ENCODE assay signal across 10 mouse cellular contexts in the genomic region with DNA sequence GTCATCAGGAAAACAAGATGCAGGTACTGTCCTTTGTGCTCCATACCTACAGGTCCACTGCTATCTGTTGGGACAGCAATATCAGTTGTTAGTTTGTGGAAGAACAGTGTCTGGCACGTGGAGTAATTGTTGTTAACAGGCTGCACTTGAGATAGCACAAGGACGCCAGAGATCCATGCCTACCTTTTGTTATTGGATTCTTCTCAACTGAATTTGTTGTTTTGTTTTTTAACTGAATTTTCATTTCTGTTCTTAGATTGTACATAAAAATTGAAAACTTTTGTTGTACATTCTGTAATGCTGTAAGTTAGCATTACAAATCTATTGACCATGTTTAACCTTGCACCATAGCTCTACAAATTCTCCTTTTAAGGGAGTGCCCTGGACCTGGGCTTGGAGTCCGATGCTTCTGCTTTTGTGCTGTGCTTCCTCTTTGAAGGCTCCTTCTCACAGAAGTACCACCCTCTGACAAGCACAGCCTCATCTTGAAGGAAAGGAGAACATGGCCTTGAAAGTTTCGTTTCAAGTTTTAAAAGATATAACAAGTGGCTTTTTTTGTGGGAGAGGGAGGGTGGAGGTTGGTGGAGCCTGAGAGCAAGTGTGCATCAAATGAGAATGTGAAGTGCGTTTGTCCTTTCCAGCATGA. TPM values are rescaled to one million over a fixed set of nuclear protein-coding genes. Genes with fewer than 3 reads are reported as not detected.
DNase-seq lines count a peak whose midpoint lies in the region; ATAC-seq and TF ChIP-seq lines count a peak whose summit lies in the region.
"Had no signal": no experiment of that assay in that cellular context is flagged by ENCODE, and none has a peak within 500 bp of the region (broad histone marks: within the 10 kb centered on the region; RNA-seq: fewer than 3 reads in every experiment).

No protein-coding gene starts in this region.

- WGBS in liver, adult 2 months: 86% methylated on average over 5 of the region's 5 CpGs
- WGBS in forebrain, postnatal 0 days: 93% methylated on average over 5 of the region's 5 CpGs

- no peaks in the 10 kb centered on the region for H3K27me3 ChIP-seq in liver, adult 2 months (ENCODE audit: control insufficient read depth, insufficient read depth, low read length)
- no peaks in the 10 kb centered on the region for H3K27me3 ChIP-seq in forebrain, postnatal 0 days (ENCODE audit: insufficient read depth, low read length)

- TF ChIP-seq POLR2A in liver, adult 2 months (IDR thresholded peaks at IDR 0.05; ENCODE audit: extremely low read depth, insufficient read depth, low read length): no peak

- no peaks in the 10 kb centered on the region for H3K9me3 ChIP-seq in forebrain, postnatal 0 days (ENCODE audit: low read length)
- H3K9me3 ChIP-seq: limb, embryonic 10.5 days had no signal

- peak overlapping the region; percentile 42 for H3K27ac ChIP-seq in liver, adult 2 months (replicated peaks; ENCODE audit: insufficient read depth, low read depth, low read length)
- H3K27ac ChIP-seq in forebrain, postnatal 0 days (ENCODE audit: low read depth, low read length): no peak overlapping the region
- H3K27ac ChIP-seq: limb, embryonic 10.5 days had no signal

- no peak overlapping the region for H3K4me2 ChIP-seq in forebrain, postnatal 0 days (ENCODE audit: low read depth)

- TF ChIP-seq CTCF in liver, adult 2 months (IDR thresholded peaks at IDR 0.05; ENCODE audit: low read depth, low read length): no peak
- TF ChIP-seq CTCF in forebrain, postnatal 0 days (IDR thresholded peaks at IDR 0.05; ENCODE audit: low read depth): no peak

- DNase-seq in CD4-positive, CD25-positive, alpha-beta regulatory T cell, adult 2 months (ENCODE audit: low read depth, low spot score): peak; percentile 36
- peak; percentile 47 for DNase-seq in liver, adult 2 months (ENCODE audit: extremely low read depth, low read depth, low spot score)
- DNase-seq in liver: no peak
- peak; percentile 56 for DNase-seq in induced T-regulatory cell, adult 2 months (ENCODE audit: low read depth)
- DNase-seq in skeletal muscle tissue, adult 2 months (ENCODE audit: low read depth, low spot score): peak; percentile 54
- DNase-seq in forebrain, postnatal 0 days: no peak
- DNase-seq in cerebellum, postnatal 4 days (ENCODE audit: low spot score in 2 of 2): no peak

- no peaks in the 10 kb centered on the region for H3K4me1 ChIP-seq in liver, adult 2 months (ENCODE audit: control insufficient read depth, insufficient read depth, low read length)
- no peaks in the 10 kb centered on the region for H3K4me1 ChIP-seq in forebrain, postnatal 0 days (ENCODE audit: insufficient read depth)
- H3K4me1 ChIP-seq: limb, embryonic 10.5 days had no signal

- no peak for ATAC-seq in CD4-positive, CD25-positive, alpha-beta regulatory T cell, adult 4 months
- no peak for ATAC-seq in forebrain, postnatal 0 days

- H3K79me2 ChIP-seq in liver, adult 2 months (ENCODE audit: control insufficient read depth, insufficient read depth, low read length): no peaks in the 10 kb centered on the region

- peak overlapping the region; percentile 21; the same call in 1 of the 2 replicates for H3K9ac ChIP-seq in liver, adult 2 months (ENCODE audit: low read depth, low read length)
- no peak overlapping the region for H3K9ac ChIP-seq in forebrain, postnatal 0 days

- H3K36me3 ChIP-seq in liver, adult 2 months (ENCODE audit: control insufficient read depth, insufficient read depth, low read length): peaks cover 2% of the 10 kb centered on the region; the same call in 1 of the 2 replicates
- H3K36me3 ChIP-seq in forebrain, postnatal 0 days (ENCODE audit: insufficient read depth): no peaks in the 10 kb centered on the region

- H3K4me3 ChIP-seq in liver, adult 2 months (ENCODE audit: insufficient read depth, low read depth, low read length): no peak overlapping the region; the same call in 1 of the 2 replicates
- no peak overlapping the region for H3K4me3 ChIP-seq in forebrain, postnatal 0 days (ENCODE audit: low read depth, low read length)
- H3K4me3 ChIP-seq: limb, embryonic 10.5 days had no signal

RNA-seq across cellular contexts. Expression of gene Evi2, which starts 2.5 kb away (rescaled TPM):
- polyA plus RNA-seq in CD4-positive, CD25-positive, alpha-beta regulatory T cell, adult 4 months (2017; shearing (Covaris generic)): 1 to 10 TPM; 5.2 to 6.9 TPM
- total RNA-seq in liver, adult 2 months (2014; rRNA removed): 0.13 and 0.18 TPM in 2 replicates
- 0.04 and 0.23 TPM in 2 replicates for polyA plus RNA-seq in liver, adult 2 months (2012; rRNA removed)
- not detected in 2 replicates for total RNA-seq in forebrain, postnatal 0 days (2014; rRNA removed)
- 0.05 TPM in 1 of 2 replicates, not detected in the other for polyA plus RNA-seq in forebrain, postnatal 0 days (2015; fragmentation: Nextera tagmentation; extraction: Ambion mirVana)

RNA-seq across cellular contexts. Expression of gene Evi2a, which starts 2.5 kb away (rescaled TPM):
- polyA plus RNA-seq in CD4-positive, CD25-positive, alpha-beta regulatory T cell, adult 4 months (2017; shearing (Covaris generic)): 10 to 100 TPM; 43.8 to 53.2 TPM
- total RNA-seq in liver, adult 2 months (2014; rRNA removed): 2.1 and 2.6 TPM in 2 replicates
- polyA plus RNA-seq in liver, adult 2 months (2012; rRNA removed): 0.72 and 1.5 TPM in 2 replicates
- 2.5 and 2.8 TPM in 2 replicates for total RNA-seq in forebrain, postnatal 0 days (2014; rRNA removed)
- 2.5 and 4.6 TPM in 2 replicates for polyA plus RNA-seq in forebrain, postnatal 0 days (2015; fragmentation: Nextera tagmentation; extraction: Ambion mirVana)

RNA-seq across cellular contexts. Expression of gene Evi2b, which starts 4.3 kb away (rescaled TPM):
- polyA plus RNA-seq in CD4-positive, CD25-positive, alpha-beta regulatory T cell, adult 4 months (2017; shearing (Covaris generic)): 10 to 100 TPM; 70.5 to 70.9 TPM
- total RNA-seq in liver, adult 2 months (2014; rRNA removed): 0.54 and 0.65 TPM in 2 replicates
- polyA plus RNA-seq in liver, adult 2 months (2012; rRNA removed): 1.1 and 2.6 TPM in 2 replicates
- 0.23 and 0.24 TPM in 2 replicates for total RNA-seq in forebrain, postnatal 0 days (2014; rRNA removed)
- polyA plus RNA-seq in forebrain, postnatal 0 days (2015; fragmentation: Nextera tagmentation; extraction: Ambion mirVana): 0.38 and 0.40 TPM in 2 replicates

RNA-seq across cellular contexts. Expression of gene Omg, which starts 24.0 kb away (rescaled TPM):
- polyA plus RNA-seq in CD4-positive, CD25-positive, alpha-beta regulatory T cell, adult 4 months (2017; shearing (Covaris generic)): not detected
- not detected in 2 replicates for total RNA-seq in liver, adult 2 months (2014; rRNA removed)
- polyA plus RNA-seq in liver, adult 2 months (2012; rRNA removed): not detected in 2 replicates
- total RNA-seq in forebrain, postnatal 0 days (2014; rRNA removed): 13.8 and 16.5 TPM in 2 replicates
- polyA plus RNA-seq in forebrain, postnatal 0 days (2015; fragmentation: Nextera tagmentation; extraction: Ambion mirVana): 18.2 and 21.6 TPM in 2 replicates
- total RNA-seq: heart, adult 8-10 months had no signal

Comparison
In these comparisons a context has a peak if more than half of its experiments do, and no peak if none do; other contexts are left out.
1. DNase-seq: peak in CD4-positive, CD25-positive, alpha-beta regulatory T cell, adult 2 months (single experiment), liver, adult 2 months (single experiment), induced T-regulatory cell, adult 2 months (single experiment) and skeletal muscle tissue, adult 2 months (single experiment); none in liver (single experiment), forebrain, postnatal 0 days (single experiment) and cerebellum, postnatal 4 days (0 of 2).
2. RNA of gene Evi2b, which starts 4.3 kb away (polyA plus RNA-seq): 70.5 to 70.9 TPM in CD4-positive, CD25-positive, alpha-beta regulatory T cell, adult 4 months; 1.1 to 2.6 TPM in liver, adult 2 months and 0.38 to 0.40 TPM in forebrain, postnatal 0 days; every median in the first group is over 10 times any median in the second.